Mouse (Mus musculus): Measurements from ENCODE around the gene Gipr.

Gipr gene

DNA sequence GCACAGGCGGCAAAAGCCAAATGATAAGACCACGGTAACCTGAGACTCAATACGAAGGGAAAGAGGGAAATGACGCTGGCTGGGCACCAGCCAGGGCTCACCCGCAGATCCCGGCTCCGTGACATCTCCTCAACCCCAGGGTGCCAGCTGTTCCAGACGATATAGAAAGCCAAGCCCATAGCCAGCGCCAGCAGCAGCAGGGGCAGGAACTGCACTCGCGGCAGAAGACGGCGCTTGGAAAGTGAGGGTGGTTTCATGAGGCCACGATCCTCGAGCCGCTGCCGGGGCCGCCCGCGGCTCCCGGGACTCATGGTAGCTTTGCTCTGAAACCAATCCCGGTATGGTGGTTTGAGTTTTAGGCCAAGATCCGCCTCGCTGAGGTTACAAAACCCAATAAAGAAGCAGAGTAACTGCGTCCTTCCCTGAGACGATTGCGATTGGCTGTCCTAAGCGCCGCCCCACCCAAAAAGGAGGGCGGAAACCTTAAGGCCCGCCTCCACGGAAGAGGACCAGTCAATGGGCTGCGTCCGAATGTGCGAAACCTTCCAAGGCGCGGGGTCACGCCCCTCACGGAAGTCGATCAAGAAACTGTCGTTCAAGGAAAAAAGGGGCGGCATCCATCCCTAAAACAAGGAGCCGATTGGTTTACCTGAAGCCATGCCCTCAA, 16.9 kb downstream of the Gipr start, which contains the start of gene Qpctl:
Gene Qpctl, minus strand, starts transcription at position 417 of the 667 bp plus-strand sequence.
- peak; percentile 98 for DNase-seq (ENCODE audit: low spot score in 2 of 2)

DNA sequence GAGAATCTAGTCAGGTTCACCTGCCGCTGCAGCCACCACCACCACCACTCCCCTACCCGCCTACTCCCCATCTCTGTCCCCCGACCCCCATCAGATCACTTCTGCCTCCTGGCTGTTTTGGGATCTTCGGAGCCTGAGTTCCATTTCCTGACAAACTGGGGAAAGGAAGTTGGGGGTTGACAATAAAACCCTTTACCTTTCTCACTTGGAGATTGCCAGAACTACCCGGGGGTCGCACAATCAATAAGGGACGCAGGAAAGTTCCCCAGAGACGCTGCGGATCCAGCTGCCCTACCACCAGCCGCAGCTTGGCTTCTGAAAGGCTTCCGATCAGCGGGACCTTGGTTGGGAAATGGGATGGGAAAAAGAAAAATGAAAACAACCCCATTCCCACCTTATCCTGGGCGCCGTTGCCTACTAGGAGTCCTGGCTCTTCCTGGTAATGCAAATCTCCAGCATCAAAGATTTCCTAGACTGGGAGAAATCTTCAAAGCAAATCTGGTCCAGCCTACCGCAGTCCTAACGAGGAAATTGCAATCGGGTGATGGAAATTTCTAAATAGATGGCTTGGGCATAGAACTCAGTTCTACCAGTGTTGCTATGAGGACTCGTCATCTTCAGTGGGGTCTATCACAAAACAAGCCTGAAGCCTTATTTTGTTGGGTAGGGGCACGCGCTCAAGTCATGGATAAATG, 17.6 kb downstream of the Gipr start:
- DNase-seq (ENCODE audit: low spot score in 2 of 2): no peak

DNA sequence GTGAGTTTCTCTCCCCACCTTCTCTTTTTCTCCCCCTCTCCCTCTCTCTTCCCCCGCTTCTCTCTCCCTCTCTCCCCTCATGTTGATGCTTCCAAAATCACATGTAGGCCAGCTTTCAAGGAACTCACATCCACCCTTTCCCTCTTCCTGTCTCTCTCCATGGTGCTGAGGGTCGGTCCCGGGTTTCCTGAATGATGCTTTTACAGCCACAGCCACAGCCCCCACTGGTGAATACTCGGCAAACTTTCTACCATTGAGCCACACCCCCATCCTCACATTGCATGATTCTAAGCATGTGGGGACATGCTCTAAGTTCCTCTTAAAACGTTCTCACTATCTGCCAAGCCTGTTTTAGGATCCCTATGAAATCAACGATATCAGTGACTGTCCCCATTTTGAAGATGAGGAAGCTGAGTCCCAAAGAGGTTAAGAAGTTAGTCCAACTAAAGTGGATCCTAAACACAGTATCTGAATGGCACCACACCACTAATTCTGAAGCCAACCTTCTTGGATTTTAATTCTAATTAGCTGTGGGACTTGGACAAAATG, 18.4 kb downstream of the Gipr start:
- no peak for DNase-seq (ENCODE audit: low spot score in 2 of 2)

DNA sequence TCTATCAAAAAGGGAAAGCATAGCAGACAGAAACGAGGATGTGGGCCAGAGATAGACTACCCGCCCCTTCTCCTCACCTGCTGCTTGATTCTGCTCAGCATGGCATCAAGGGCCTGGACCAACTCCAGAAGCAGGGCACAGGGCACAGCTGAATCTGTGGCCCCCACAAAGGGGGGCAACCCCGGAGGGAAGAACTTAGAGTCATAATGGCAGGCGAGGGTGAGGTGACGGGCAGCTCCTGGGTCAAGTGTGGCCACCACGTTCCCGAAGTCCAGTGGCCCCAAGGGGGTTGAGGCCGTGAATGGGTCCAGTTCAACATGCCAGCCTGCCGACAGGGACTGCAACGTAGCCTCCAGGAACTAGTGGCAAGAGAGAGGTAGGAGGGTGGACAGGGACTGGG, 19.1 kb downstream of the Gipr start:
- no peak for DNase-seq (ENCODE audit: low spot score in 2 of 2)

DNA sequence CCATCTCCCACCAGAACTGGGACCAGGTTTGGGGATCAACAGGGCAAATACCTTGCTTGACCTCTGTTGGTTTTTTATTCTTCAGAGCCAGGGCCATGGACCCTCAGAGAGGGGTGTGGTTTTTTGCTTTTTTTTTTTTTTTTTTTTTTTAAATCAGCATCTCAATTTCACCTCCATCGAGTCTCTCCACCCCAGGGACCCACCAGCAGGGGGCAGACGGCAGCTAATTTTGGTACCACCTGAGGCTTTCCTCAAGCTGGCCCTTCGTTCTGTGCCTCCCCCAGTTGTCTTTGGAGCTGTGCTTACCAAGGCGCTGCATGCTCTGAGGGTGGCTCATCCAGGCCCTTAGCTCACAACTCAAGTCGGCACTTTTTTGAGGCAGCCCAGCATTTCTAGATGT, 28.5 kb downstream of the Gipr start:
- DNase-seq (ENCODE audit: low spot score in 2 of 2): peak; percentile 62 to 73

DNA sequence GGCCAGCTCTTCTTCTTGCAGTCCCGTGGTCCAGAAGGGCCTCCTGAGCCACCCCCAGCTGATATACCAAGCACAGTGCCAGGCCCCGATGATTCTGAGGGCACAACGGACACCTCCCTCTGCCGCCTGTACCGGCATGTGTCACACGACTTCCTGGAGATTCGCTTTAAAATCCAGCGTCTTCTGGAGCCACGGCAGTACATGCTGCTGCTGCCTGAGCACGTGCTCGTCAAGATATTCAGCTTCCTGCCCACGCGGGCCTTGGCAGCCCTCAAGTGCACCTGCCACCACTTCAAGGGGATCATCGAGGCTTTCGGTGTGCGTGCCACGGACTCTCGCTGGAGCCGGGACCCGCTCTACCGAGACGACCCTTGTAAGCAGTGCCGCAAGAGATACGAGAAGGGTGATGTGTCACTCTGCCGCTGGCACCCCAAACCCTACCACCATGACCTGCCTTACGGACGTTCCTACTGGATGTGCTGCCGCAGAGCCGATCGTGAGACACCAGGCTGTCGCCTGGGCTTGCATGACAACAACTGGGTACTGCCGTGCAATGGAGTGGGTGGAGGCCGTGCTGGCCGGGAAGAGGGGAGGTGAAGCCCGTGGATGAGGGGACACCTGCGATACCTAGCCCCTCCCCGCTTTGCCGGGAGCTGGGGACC, 29.1 kb downstream of the Gipr start:
- DNase-seq (ENCODE audit: low spot score in 2 of 2): peak; percentile 50 to 63

DNA sequence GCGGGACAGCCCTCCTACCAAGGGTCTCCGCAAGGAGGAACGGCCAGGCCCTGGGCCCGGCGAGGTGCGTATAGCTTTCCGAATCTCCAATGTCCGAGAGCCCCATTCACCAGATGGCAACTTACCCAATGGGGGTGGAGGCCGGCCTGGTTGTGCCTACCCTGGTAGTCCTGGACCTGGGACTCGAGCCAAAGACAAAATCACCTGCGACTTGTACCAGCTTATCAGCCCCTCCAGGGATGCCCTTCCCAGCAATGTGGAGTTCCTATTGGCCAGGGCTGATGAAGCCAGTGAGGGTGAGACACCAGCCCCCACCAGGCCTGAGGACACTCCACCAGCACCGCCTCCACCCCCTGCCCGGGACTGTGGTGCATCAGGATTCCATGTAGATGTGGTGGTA, 29.8 kb downstream of the Gipr start:
- no peak for DNase-seq (ENCODE audit: low spot score in 2 of 2)

DNA sequence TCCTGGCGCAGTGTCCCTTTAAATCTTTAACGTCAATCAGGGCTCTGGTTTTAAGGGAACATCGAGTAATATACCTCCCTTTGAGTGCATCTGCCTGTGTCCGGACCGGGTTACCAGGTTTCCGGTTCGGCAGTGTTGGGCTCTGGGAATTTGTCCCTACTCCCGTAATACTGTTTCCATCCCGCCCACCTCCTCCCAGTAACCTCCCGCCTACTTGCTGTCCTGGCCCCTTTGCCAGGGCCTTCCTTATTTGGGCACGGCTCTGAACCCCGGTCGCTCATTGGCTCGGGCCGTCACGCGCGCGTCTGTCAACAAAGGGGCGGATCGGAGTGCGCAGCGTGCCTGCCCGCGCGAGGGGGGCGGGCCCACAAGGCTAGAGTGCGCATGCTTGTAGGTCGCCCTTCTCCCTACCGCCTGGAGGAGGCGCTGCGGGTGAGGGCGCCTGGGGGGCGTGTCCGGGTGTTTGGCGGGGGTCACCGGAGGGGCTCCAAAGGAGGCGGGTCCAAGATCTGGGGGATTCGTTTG, 34.5 kb downstream of the Gipr start:
- peak; percentile 95 to 96 for DNase-seq (ENCODE audit: low spot score in 2 of 2)

DNA sequence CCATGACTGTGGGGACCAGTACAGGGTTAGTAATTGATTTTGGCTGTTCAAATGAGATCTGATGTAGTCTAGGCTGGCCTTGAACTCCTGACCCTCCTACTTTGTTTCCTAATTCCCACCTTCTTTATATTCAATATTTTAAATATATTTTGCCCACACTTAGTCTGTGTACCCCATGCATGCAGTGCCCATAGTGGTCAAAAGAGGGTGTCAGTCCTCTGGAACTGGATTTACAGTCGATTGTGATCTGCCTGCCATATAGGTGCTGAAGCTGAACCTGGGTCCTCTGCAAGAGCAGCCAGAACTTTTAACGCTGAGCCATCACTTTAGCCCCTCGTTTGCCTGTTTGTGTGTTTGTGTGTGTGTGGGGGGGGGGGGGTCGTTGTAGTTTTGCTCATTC, 35.3 kb downstream of the Gipr start:
- DNase-seq (ENCODE audit: low spot score in 2 of 2): no peak

DNA sequence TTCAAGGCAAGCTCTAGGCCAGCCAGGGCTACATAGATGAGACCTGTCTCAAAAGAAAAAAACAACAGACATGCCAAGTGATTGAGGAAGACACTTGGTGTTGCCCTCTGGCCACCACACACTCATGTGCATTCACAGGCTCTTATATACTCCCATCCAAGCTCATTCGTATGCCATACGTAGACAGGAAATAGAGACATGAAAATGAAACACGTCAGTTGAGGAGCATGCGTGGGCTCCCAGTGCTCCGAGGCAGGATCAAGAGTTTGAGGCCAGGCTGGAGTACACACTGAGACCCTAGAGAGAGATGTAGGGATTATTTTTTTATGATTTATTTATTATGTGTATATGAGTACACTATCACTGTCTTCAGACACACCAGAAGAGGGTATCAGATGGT, 36.5 kb downstream of the Gipr start:
- DNase-seq (ENCODE audit: low spot score in 2 of 2): no peak

DNA sequence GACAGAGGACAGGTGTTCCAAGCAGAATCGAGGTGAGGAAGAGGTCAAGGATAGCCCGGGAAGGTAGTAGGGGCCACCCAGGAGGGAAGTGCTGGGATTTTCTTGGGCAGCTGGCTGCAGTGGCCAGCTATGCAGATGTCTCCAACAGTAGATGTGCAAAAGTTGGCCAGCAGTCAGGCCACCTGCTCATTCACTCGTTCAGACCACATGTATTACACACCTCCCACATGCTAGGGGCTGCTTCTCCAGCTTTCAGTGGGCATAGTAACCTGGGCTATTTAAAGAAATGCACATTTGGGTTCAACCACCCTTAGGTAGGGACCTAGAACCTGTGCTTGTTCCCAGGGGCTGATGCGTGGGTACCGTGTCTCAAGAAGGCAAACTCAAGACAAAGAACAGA, 38.2 kb downstream of the Gipr start:
- no peak for DNase-seq (ENCODE audit: low spot score in 2 of 2)

DNA sequence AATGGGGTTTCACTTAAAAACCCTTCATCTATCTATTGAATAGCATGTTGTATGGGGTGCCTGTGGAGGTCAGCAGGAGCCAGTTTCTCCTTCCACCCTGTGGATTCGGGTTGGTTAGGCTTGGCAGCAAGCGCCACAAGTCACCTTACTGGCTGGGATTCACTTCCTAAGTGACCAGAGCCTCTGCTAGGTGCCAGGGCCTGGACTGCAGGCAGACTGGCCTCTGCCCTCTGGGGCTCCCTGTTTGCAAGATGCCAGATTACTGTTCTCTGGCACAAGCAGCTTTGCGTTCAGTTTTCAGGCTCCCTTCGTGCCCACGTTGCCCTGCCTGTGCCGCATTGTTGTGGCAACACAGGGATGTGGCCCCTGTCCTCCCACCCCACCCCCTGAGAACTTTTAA, 41.2 kb downstream of the Gipr start:
- no peak for DNase-seq (ENCODE audit: low spot score in 2 of 2)

DNA sequence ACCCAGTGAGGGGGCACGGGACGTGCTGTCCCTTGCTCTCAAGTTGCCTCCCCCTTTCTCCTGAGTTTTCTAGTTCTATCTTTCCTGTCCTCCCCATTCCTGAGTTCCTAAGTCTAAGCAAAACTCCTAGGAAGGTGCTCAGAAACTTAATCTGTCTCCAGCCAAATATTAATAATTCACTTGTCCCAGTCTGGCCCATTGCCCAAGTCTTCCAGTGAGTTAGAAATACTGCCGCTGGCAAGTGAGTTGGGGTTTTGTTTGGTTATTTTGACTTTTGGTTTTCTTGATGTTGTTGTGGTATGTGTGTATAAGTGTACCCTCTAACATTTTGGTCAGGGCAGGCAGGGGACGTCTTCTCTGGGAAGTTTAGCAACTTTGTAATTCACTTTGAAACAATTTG, 44.2 kb downstream of the Gipr start:
- DNase-seq (ENCODE audit: low spot score in 2 of 2): no peak

DNA sequence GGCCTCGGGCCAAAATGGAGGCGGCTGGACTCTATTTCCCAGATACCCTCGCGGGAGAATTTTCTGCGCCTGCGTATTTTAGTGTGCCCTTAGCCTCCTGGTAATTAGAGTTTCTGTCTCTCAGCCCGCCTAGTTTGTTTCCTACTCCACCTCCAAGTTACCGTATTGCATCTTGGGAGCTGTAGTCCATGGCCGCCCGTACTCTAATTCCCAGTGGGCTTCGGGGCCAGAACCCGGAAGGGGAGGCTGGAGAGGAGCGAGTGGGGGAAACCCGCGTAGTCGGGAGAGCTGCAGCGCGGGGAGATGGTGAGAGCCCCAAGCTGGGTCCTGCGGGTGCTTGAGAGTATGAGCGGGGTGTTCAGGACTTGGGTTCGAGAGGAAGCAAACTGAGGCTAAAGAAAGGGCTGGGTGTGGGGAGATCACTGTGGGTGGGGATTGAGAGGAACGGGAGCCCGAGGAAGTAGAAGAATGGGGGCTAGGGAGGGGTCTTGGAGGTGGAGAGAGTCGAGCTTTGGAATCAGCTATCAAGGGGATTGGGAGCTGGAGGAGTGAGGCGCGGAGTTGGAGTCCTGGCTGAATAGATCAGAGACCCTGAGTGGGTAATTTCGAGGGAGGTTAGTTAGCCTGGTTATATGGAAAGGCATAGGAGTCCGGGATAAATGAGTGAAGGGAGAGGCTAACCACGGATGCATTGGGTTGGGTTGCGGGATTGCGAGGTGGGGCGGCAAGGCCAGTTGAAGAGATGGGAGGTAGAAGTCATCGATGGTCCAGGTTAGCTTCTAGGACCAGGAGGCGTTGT, 46.1 kb downstream of the Gipr start, which contains the start of gene Fbxo46:
Gene Fbxo46, plus strand, starts transcription at position 229 of the 799 bp plus-strand sequence.
- DNase-seq (ENCODE audit: low spot score in 2 of 2): peak; percentile 93 to 94

DNA sequence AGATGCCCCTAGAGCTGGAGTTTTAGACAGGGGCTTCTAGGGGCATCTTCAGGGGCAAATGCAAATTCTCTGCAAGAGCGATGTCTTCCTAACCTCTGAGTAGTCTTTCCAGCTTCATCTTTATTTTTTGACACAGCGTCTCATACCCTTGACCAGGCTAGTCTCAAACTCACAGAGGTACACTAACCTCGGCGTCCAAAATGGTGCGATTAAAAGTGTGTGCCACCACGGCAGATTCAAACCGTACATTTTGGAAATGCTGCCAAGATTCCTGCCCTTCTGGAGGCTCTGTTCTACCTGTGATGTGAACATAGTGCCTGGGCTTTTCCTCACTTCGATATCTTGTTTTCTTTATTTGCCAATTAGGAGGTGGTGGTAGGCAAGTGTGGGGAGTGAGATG, 46.8 kb downstream of the Gipr start:
- DNase-seq (ENCODE audit: low spot score in 2 of 2): no peak

DNA sequence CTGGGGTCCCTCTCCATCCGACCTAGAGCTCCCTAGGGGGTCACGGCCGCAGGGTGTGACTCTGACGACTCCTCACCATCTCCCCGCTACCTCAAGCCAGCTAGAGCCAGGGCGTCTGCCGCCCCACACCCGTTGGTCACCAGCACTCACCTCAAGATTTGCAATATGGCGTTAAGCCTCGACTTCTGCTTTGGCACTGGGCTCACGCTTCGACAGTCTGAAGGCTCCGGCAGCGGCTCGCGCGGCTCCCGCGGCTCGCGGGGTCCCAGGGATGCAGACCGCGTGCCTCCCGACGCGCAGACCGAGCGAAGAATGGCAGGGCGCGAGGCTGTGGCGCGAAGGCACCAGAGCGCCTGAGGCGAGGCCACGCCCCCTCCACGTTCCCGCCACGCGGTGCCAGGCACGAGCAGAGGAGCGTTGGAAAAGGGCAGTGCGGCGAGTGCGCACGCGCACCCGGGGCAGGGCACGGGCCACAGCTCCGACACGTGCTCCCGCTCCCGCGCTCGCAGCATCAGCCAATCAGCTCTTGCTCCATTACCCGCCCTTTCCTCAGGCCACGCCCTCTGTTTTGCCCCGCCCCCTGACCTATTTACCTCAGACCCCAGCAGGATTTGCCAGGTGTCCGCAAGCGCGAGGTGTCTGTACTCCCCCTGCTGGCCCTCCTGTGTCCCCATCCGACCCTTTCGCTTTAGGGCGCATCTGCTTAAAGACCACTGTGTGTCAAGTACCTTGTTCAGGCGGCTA, 47.7 kb downstream of the Gipr start, which contains the start of gene Gm4969:
Gene Gm4969, minus strand, starts transcription at position 341 of the 744 bp plus-strand sequence.
- peak; percentile 50 to 51 for DNase-seq (ENCODE audit: low spot score in 2 of 2)

DNA sequence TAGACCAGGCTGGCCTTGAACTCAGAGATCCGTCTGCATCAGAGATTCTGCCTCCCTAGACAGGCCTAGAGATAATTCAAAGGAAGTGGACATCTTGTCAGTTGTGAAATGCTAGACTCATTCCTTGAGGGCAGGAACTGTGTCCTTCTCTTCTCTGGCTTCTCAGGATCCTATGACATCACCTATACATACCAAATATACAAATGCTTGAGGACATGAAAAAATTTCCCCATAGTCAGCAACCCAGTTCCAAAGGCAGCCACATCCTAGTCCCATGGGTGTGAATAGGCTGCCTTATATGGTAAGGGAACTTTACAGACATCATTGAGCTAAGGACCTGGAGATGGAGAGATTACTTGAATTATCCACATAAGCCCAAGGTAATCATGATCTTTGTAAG, 56.4 kb downstream of the Gipr start:
- DNase-seq (ENCODE audit: low spot score in 2 of 2): no peak

DNA sequence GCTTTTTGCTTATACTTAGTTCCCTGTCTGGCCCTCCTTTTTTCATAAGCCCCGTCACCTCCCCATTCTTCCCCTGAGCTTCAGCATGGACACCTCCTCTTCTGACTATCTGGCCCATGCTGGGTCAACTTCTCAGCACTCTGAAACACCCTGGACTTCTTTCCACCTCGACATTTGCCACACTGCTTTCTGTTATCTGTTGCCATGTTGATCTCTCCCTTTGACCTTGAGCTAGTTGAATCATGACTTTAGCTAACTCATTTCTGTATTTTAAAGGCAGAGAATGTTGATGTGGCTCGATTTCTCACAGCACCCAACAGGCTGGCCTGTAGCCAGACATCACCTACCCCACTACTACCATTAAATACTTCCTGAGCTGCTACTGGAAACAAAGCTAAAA, 58.5 kb downstream of the Gipr start:
- no peak for DNase-seq (ENCODE audit: low spot score in 2 of 2)

Data from right cerebral cortex, adult 2 months (tissue).